Mouse (Mus musculus) neutrophil, adult 83 days (primary cell): ENCODE measurements around the gene Gm21637. TPM values are rescaled to one million over a fixed set of nuclear protein-coding genes. Genes with fewer than 3 reads are reported as not detected.

Experiments
- total RNA-seq, 2 experiments: library from RNA; stranded (reverse); gene quantifications; one replicate each; pipeline ENCODE4 v1.2.4; 2023

Gene Gm21637
- total RNA-seq, result not detected

DNA sequence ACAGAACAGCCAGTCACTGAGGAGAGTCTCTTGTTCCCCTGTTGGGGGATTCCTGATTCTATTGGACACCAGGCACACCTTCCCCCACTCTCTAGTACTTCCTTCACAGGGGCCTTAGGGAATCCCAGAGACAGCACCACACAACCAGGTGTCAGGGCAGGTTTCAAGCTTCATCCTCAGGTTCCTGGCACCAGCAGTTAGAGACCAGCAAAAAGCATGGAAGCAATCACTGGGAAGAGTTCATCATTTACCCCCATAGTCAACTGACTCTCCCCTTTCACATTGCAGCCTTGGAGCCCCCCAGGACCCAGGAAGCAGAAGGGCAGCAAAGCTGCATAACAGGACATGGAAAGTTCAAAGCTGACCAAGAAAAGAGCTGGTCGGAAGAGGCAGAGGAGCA is at the start of gene Gm21637:
Gm21637 (plus strand) TSS at position 301 of the 400 bp plus-strand sequence.

Other genes starting within 250 kb of the Gm21637 start
- gene Btbd35f25, start 244.9 kb upstream of the Gm21637 start, total RNA-seq, result not detected
- not detected for gene Btbd35f22, start 85.8 kb downstream of the Gm21637 start, total RNA-seq